Comparison of ENCODE assay signal across 7 mouse cellular contexts in the genomic region with DNA sequence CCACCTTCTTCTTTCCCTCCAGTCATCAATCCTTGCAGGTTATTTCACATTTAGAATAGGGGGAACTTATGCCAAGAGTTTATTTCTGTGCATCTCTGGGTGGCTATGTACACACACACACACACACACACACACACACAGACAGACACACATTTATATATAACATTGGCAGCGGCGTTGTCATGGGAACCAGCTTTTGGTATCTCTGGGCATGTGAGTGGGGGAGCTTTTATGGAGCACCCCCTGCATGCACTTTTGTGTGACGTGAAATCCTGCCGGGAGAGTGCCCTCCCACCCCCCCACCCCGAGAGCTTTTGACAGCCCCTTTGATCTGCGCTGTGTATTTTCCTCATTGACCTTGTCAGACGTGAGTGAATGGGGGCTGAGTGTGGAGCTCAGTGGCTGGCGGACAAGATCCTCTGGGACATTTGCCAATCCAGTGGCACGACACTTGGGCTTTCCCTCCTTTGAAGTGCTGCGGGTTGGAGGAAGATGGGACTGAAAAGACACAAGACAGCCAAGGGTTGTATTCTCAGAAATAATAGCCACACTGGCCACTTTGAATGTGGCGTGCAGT. TPM values are rescaled to one million over a fixed set of nuclear protein-coding genes. Genes with fewer than 3 reads are reported as not detected.
DNase-seq lines count a peak whose midpoint lies in the region; ATAC-seq and TF ChIP-seq lines count a peak whose summit lies in the region.
"Not testable (repeated sequence)": the region's sequence is repeated elsewhere in the genome, so short reads cannot be mapped to it uniquely, and the experiment has no call there.

No protein-coding gene starts in this region.

- not testable (repeated sequence) for H3K4me1 ChIP-seq in forebrain, embryonic 15.5 days; heart, embryonic 13.5 days; hindbrain, embryonic 12.5 days; hindbrain, postnatal 0 days (ENCODE audit: insufficient read depth, low read length); midbrain, embryonic 11.5 days (ENCODE audit: control insufficient read depth, insufficient read depth, low read length); midbrain, embryonic 16.5 days (ENCODE audit: control insufficient read depth, insufficient read depth, low read length); neural tube, embryonic 14.5 days (ENCODE audit: control insufficient read depth, insufficient read depth, low read length)

- H3K4me2 ChIP-seq in forebrain, embryonic 15.5 days (replicated peaks); heart, embryonic 13.5 days; hindbrain, embryonic 12.5 days (replicated peaks); hindbrain, postnatal 0 days (ENCODE audit: low read depth, low read length); midbrain, embryonic 11.5 days; midbrain, embryonic 16.5 days (ENCODE audit: low read length); neural tube, embryonic 14.5 days (ENCODE audit: low read depth, low read length): not testable (repeated sequence)

- H3K36me3 ChIP-seq in forebrain, embryonic 15.5 days; heart, embryonic 13.5 days; hindbrain, embryonic 12.5 days; hindbrain, postnatal 0 days (ENCODE audit: insufficient read depth, low read length); midbrain, embryonic 11.5 days (ENCODE audit: control insufficient read depth, insufficient read depth, low read length); midbrain, embryonic 16.5 days (ENCODE audit: control insufficient read depth, insufficient read depth, low read length); neural tube, embryonic 14.5 days (ENCODE audit: control insufficient read depth, insufficient read depth, low read length): not testable (repeated sequence)

- ATAC-seq in forebrain, embryonic 15.5 days (replicated peaks): peak; percentile 41
- peak; percentile 44; the same call in 1 of the 2 replicates for ATAC-seq in heart, embryonic 13.5 days (ENCODE audit: extremely low read depth, insufficient number of reproducible peaks, low FRiP score, low TSS enrichment)
- peak; percentile 54 for ATAC-seq in hindbrain, embryonic 12.5 days (ENCODE audit: low FRiP score)
- peak; percentile 71 for ATAC-seq in hindbrain, postnatal 0 days
- ATAC-seq in midbrain, embryonic 11.5 days (ENCODE audit: low FRiP score): peak; percentile 50
- ATAC-seq in midbrain, embryonic 16.5 days: peak; percentile 58; the same call in 1 of the 2 replicates
- ATAC-seq in neural tube, embryonic 14.5 days (ENCODE audit: low read depth): 0 out of 2 replicates have a peak, but pooled peaks have one; percentile 39

- no CpG with 5 or more reads among the region's 11 CpGs for WGBS in forebrain, embryonic 15.5 days
- no CpG with 5 or more reads among the region's 11 CpGs for WGBS in heart, embryonic 13.5 days
- WGBS in hindbrain, embryonic 12.5 days: no CpG with 5 or more reads among the region's 11 CpGs
- WGBS in hindbrain, postnatal 0 days: no CpG with 5 or more reads among the region's 11 CpGs
- no CpG with 5 or more reads among the region's 11 CpGs for WGBS in midbrain, embryonic 11.5 days
- no CpG with 5 or more reads among the region's 11 CpGs for WGBS in midbrain, embryonic 16.5 days
- WGBS in neural tube, embryonic 14.5 days: no CpG with 5 or more reads among the region's 11 CpGs

- not testable (repeated sequence) for H3K27me3 ChIP-seq in forebrain, embryonic 15.5 days; heart, embryonic 13.5 days (replicated peaks); hindbrain, embryonic 12.5 days; hindbrain, postnatal 0 days (ENCODE audit: insufficient read depth, low read length); midbrain, embryonic 11.5 days (ENCODE audit: control insufficient read depth, insufficient read depth, low read length); midbrain, embryonic 16.5 days (ENCODE audit: control insufficient read depth, insufficient read depth, low read depth, low read length); neural tube, embryonic 14.5 days (ENCODE audit: control insufficient read depth, insufficient read depth, low read length)

- not testable (repeated sequence) for H3K9me3 ChIP-seq in forebrain, embryonic 15.5 days; heart, embryonic 13.5 days; hindbrain, embryonic 12.5 days (replicated peaks); hindbrain, postnatal 0 days (ENCODE audit: low read length); midbrain, embryonic 11.5 days (ENCODE audit: control insufficient read depth, low read length); midbrain, embryonic 16.5 days (replicated peaks; ENCODE audit: control insufficient read depth, low read length, poor library complexity, severe bottlenecking); neural tube, embryonic 14.5 days (ENCODE audit: control insufficient read depth, low read length)

- not testable (repeated sequence) for H3K27ac ChIP-seq in forebrain, embryonic 15.5 days (replicated peaks); heart, embryonic 13.5 days (replicated peaks); hindbrain, embryonic 12.5 days; hindbrain, postnatal 0 days; midbrain, embryonic 11.5 days (ENCODE audit: low read depth, low read length); midbrain, embryonic 16.5 days (ENCODE audit: low read length); neural tube, embryonic 14.5 days (ENCODE audit: low read depth, low read length)

- H3K9ac ChIP-seq in forebrain, embryonic 15.5 days (replicated peaks); heart, embryonic 13.5 days; hindbrain, embryonic 12.5 days; hindbrain, postnatal 0 days (replicated peaks; ENCODE audit: low read length); midbrain, embryonic 11.5 days (ENCODE audit: low read length); midbrain, embryonic 16.5 days (ENCODE audit: low read depth, low read length); neural tube, embryonic 14.5 days (replicated peaks; ENCODE audit: low read depth, low read length): not testable (repeated sequence)

- not testable (repeated sequence) for TF ChIP-seq CTCF in hindbrain, postnatal 0 days (IDR thresholded peaks at IDR 0.05; ENCODE audit: low read depth)

- not testable (repeated sequence) for DNase-seq in hindbrain, postnatal 0 days (ENCODE audit: low spot score); midbrain, embryonic 11.5 days (ENCODE audit: low spot score, missing footprints)

- H3K4me3 ChIP-seq in forebrain, embryonic 15.5 days; heart, embryonic 13.5 days; hindbrain, embryonic 12.5 days; hindbrain, postnatal 0 days (ENCODE audit: low read length); midbrain, embryonic 11.5 days (ENCODE audit: low read depth, low read length); midbrain, embryonic 16.5 days (ENCODE audit: low read depth, low read length); neural tube, embryonic 14.5 days (ENCODE audit: low read depth, low read length): not testable (repeated sequence)

RNA-seq across cellular contexts. Expression of gene Eif4g3, which starts 17.9 kb away (rescaled TPM):
- 48.6 and 49.7 TPM in 2 replicates for polyA plus RNA-seq in forebrain, embryonic 15.5 days (2015; fragmentation: Nextera tagmentation; extraction: Ambion mirVana)
- polyA plus RNA-seq in heart, embryonic 13.5 days (2015; fragmentation: Nextera tagmentation; extraction: Ambion mirVana): 19.9 and 22.2 TPM in 2 replicates
- 61.6 and 61.7 TPM in 2 replicates for polyA plus RNA-seq in hindbrain, embryonic 12.5 days (2016; fragmentation: Nextera tagmentation; extraction: Ambion mirVana)
- 51.1 and 55.9 TPM in 2 replicates for total RNA-seq in hindbrain, postnatal 0 days (2014; rRNA removed)
- polyA plus RNA-seq in hindbrain, postnatal 0 days (2015; fragmentation: Nextera tagmentation; extraction: Ambion mirVana): 32.3 and 36.5 TPM in 2 replicates
- polyA plus RNA-seq in midbrain, embryonic 11.5 days (2014; fragmentation: Nextera tagmentation; extraction: Ambion mirVana): 39.5 and 41.9 TPM in 2 replicates
- 48.7 and 54.1 TPM in 2 replicates for polyA plus RNA-seq in midbrain, embryonic 16.5 days (2015; fragmentation: Nextera tagmentation; extraction: Ambion mirVana)
- polyA plus RNA-seq in neural tube, embryonic 14.5 days (2014; fragmentation: Nextera tagmentation; extraction: Ambion mirVana): 64.9 and 71.4 TPM in 2 replicates
